Mouse (Mus musculus) urinary bladder, adult 2 months (tissue): ENCODE data around the gene Slc47a1. TPM values are rescaled to one million over a fixed set of nuclear protein-coding genes. Genes with fewer than 3 reads are reported as not detected.
"Not testable (repeated sequence)": the region's sequence is repeated elsewhere in the genome, so short reads cannot be mapped to it uniquely, and the experiment has no call there.

Source experiments
- DNase-seq: peaks from one replicate; pipeline ENCODE4 v3.0.0; 2022; ENCODE audit warnings: low spot score
- polyA plus RNA-seq: library from polyadenylated mRNA; depleted of rRNA; stranded (reverse); fragments of >200 nt; gene quantifications from 2 replicates; pipeline ENCODE4 v1.2.3, GENCODE M21; 2012; rRNA removed

Slc47a1 gene
- polyA plus RNA-seq: 24.4 and 29.1 TPM in 2 replicates

DNA sequence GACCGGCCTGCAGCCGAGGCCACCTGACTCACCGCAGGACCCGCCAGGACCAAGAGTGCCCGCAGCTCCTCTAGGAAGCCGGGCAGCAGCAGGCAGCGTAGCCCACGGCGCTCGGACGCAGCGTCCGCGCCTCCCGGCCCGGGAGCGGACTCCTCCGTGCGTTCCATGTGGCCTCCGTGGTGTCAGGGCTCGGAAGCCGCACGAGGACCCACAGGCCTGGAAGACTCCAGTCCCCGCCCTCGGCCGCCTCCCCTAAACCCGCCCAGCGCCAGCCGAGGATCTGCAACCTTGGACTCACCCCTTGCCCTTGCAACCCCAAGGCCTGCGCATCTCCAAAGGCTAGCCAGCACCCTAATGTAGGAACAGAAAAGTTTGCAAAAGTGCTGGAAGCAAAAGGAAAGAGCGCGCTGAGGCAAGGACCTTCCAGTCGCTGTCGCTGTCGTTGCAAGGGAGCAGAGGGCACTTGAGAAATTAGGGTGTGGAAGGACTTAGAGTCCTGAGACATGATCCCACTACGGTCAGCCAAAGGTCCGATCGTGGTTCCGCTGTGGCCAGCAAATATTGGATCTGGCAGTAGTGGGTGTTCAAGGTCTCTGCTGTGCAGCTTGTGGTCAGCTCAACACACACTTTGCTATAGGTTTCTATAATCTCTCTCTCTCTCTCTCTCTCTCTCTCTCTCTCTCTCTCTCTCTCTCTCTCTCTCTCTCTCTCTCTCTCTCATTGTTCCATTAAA is at the start of gene Slc47a1:
Gene Slc47a1, minus strand, starts transcription at position 465 of the 733 bp plus-strand sequence.
- peak; percentile 33 for DNase-seq

DNA sequence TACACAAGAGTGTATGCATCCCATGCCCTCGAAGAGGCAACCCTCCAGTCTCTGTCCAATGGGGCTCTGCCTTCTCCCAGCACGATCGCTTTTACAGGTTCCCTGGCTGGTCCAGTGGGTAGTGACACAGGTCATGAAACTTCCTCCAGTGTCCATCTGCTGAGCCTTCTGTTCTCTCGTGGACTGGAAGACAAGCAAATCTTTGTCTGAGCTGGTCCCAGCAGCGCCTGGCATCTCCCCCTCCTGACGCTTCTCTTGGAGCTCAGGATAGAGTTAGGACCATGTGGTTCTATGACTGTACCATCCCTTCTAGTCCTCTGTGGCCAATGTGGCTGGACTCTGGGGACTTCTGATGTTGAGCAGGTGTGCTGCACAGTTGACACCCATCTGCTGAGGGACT is 41.1 kb upstream of the Slc47a1 start:
- no peak for DNase-seq

DNA sequence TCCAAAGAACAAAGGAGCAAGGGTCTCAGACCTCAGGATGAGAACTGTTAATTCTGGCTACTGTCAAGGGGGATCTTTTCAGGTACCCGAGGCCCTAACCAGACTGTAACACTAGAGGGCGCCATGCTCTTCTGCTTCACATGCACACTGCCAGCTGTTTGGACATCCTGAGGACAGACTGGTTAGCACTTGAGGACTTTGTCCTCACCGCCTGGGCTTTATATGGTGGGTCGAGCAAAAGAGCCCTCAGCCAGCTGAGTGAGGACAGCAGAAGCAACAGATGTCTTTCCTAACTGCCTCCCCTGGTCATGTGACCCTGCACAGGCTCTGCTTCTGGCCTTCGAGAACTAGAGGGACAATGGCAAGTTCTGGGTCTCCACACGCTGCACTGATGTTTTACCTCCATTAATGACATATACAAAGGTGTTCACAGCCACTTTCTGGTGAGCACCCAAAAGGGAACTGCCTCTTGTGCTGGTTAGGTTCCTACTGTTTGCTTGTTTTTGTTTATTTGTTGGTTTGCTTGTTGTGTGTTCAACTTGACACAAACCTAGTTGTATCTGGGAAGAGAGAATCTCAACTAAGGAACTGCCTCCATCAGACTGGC is 39.9 kb upstream of the Slc47a1 start:
- DNase-seq: peak; percentile 52

DNA sequence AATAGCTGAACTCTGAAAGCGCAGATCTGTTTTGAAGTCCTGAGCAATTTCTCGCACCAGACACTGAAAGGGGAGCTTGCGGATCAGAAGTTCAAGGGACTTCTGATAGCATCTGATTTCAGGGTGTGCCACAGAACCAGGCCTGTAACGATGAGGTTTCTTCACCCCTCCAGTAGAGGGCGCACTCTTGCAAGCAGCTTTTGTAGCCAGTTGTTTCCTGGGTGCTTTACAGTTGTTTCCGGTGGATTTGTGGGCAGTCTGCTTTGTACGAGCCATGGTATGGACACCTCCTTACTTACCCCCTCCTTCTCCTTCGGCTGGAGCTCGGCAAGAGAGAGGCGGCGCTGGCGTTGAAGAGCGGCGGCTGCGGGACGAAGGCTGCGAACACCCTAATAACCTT is 38.4 kb upstream of the Slc47a1 start:
- DNase-seq: not testable (repeated sequence)

DNA sequence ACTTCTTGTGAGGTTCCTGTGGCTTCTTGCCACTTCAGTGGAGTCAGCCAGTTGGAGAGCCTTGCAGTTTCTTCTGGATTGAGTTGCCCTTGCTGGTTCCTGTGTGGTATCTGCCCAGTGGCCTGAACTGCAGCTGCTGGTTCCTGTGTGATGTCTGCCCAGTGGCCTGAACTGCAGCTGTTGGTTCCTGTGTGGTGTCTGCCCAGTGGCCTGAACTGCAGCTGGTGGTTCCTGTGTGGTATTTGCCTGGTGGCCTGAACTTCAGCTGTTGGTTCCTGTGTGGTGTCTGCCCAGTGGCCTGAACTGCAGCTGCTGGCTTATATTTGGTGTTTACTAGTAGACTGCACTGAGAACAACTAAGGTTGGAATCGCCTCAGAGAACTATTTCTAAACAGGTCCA is 37.3 kb upstream of the Slc47a1 start:
- DNase-seq: no peak

DNA sequence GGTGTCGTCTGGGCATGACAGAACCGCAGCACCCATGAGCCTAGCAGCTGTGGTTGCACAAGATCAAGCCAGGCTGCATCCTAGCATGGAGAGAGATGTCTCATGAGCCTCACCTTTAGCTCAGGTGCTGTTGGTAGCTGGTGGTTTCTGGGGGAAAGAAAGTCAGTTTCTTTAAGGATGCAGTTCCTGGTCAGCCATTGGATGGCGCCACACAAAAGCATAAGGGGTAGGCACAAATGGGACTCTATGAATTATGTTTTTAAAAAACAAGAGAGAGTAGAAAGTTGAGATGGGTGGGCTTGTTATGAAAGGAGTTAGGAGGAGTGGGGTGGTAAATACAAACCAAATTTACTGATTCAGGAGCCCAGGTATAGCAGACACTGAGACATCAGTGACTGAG is 36.4 kb upstream of the Slc47a1 start:
- no peak for DNase-seq

DNA sequence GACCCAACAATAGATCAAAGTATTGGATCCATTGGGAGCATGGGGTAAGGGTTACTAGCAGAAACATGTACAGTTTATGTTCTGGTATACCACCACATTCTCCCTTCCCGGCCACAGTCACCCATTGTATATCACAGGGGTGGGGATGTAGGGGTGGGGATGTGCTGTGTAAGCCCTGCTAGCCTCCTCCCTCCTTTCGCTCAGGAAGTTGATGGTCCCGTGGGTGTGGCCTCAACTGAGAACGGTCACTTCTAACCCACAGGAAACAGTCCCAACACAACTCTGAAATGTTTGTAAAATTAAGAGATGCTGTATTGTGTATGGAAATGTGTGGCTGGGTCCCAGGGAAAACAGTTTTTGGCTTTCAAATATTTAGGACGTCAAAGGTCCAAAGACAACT is 35.3 kb upstream of the Slc47a1 start:
- no peak for DNase-seq

DNA sequence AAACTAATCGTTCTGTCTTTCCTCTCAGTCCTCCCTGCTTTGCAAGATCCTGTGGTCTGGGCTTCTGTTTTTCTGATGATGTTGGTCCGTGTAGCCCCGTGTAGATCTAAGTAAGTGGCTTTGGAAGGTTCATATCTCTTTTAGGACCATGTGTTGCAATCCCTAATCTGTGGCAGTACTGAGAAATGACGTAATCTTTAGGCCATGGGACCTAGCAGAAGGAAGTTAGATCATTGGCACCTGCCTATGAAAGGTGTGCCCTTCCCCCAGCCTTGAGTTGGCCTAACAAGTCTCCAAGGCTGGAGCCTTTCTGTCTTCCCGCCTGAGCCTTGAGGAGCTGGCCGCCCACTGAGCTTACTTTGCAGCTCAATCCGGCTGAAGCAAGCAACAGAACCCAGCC is 33.7 kb upstream of the Slc47a1 start:
- DNase-seq: no peak

DNA sequence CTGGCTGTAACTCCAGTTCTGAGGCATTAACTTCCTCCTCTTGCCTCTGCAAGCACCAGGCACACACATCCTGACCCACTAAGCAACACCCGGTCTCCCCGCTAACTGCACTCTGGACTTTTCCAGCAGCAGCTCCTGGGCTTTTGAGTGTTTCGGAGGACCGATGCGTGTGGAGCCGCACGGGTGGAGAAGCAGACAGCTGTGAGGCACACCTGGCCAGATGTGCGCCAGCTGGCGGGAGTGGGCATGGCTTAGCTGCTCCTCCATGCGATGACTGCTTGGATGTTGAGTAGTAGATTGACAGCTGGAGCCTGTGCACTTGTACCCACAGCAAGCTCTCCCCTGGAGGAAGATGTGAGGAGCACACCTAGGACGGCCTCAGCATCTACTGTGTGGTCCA is 33.1 kb upstream of the Slc47a1 start:
- DNase-seq: no peak

DNA sequence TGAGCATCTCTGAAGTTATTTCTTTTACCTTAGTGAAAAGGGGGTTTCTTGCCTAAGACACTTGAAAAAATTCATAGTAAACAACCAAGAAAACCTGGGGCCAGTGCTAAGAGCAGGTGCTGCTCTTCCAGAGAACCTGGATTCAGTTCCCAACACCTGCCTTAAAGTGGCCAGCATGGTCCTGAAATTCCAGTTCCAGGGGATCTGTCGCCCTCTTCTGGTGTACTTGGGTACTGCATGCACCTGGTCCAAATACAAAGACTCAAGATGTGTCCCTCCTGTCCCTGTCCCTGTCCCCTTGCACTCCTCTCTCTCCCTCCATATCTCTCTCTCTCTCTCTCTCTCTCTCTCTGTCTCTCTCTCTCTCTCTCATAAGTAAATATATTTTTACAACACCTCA is 32.0 kb upstream of the Slc47a1 start:
- peak; percentile 73 for DNase-seq

DNA sequence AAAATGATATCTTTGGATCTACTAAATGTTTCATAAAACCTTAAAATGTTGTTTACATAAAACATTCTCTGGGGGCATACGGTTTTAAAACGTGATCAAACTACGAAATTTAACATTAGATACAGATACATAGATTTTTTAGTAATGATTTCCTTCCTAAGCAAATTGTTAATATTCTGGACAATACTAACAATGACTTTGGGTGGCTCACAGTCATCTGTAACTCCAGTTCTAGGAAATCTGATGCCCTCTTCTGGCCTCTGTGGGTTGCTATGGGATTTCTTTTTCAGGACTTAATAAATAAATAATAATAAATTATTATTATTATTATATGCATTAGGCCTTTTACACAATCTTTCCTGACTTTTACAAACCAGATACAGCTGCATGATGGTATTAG is 30.9 kb upstream of the Slc47a1 start:
- no peak for DNase-seq

DNA sequence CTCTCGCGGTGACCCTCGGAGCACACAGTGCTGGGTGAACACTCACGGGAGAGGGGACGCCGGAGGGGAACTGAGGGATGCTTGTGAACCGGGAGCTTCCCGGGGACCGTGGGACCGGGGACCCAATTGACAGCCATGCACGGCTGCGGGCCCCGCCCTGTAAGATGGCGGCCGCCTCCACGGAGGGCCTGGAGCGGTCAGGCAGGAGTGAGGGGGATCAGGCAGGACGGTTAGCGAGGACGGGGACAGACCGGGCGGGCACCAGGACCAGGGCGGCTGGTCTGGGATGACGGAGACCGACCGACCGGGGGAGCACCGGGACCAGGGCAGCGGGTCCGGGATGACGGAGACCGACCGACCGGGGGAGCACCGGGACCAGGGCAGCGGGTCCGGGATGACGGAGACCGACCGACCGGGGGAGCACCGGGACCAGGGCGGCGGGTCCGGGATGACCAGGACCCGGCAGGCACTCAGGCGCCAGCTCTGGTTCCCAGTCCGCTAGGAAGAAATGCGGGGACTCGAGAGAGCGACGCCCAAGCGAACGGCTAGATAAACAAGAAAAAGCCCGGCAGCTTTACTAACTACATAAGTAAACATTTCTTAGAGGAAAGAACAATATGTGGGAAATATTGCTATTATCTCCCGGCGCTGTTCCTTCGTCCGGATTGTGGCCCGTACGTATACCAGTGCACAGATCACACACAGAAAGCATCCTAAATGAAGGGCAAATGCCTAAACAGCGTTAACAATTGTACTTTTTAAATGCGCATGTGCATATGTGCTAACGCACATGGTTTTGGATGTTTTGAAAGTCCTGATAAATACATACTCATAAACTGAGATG is 30.3 kb upstream of the Slc47a1 start:
- DNase-seq: peak; percentile 80

DNA sequence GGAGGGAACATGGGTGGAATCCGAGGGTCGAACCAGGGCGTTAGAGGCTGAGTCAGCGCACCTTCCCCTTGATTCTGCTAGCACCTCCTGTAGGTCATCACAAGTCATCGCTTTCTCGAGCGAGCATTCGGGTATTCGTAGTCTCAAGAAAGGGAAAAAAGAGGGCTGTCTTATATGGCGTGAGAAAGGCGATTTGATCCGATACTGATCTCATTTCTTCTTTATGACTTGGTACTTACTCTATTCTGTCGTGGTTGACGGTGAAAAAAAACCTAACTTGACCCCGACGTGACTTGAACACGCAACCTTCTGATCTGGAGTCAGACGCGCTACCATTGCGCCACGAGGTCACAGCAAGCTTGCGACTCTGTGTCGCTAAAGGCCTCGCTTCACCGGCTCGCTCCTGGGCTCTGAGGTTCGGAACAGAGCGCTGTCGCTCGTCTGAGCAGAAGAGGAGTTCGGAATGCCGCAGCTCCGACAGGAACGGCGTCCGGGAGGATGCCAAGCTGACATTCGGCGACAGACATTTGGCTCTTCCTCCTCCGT is 29.6 kb upstream of the Slc47a1 start:
- peak; percentile 99 for DNase-seq

DNA sequence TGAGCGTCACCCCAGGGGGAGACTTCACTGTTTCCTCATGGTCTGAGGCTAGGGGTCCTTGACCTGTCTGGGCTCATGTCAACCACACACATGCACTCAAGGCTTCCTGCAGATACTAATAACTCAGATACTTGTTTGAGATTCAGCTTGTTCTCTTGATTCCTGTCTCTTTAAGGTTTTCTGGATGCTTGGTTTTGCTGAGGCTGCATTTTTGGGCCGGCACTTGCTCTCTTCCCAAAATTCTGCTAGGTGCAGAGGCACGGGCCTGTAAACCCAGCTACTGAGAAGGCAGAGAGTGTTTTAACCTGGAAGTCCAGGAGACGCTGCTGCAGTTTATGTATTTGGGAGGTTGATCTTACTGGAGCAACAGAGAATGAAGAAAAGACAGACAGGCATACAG is 23.6 kb upstream of the Slc47a1 start:
- DNase-seq: no peak

DNA sequence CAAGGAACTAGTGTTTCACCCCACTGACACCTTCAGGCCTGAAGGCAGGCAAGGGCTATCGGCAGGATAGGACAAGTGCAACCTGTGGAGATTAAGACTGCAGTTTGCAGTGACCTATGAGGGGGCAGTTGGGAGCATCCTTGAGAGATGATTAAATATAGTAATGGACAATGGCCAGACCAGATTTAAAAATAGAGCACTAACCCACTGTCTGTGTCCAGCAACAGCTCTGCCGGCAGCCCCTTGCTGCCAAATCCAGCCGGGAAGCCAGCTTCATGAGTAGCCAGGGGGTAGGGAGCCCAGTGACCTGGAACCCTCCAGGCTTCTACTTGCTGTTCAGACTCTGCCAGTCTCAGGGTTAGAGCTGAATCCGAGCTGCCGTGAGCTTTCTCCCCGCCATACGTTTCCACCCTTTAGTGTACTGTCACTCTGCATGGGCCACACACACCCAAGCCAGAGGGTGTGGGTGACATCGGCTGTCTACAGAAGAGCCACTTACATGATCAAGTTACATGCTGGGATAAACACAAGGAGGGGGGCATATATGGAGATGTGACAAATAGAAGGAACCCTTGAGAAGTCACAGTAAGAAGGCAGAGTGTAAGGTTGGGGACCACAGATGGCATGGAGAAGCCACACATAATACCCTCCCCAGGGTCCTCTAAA is 22.7 kb upstream of the Slc47a1 start:
- no peak for DNase-seq

DNA sequence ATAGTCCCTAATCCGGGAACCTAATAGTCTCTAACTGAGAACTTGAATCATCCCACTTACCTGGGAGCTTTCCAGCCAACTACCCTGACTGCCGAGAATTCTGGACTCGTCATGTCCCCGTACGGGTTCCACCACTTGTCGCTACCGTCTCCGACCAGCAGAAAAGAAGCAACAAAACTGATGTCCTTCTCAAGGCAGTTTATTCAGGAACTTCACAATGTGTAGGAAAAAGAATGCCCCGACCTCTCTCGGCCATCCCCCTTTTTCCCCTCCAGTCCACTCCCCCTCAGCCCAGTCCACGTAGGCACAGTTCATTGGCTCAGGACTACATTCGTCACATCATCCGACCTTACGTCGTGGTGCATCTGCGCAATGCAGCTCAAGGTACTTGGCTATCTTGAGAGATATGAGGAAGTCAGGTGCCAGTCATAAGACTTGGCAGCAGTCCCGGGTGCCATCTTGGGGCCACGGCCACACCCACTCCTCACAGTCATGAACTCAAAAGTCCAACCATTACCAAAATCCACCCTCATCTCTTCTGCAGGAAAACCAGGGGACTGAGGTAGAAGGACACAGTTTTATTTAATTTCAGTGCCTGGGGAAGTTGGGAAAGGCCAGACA is 19.4 kb upstream of the Slc47a1 start:
- DNase-seq: not testable (repeated sequence)

DNA sequence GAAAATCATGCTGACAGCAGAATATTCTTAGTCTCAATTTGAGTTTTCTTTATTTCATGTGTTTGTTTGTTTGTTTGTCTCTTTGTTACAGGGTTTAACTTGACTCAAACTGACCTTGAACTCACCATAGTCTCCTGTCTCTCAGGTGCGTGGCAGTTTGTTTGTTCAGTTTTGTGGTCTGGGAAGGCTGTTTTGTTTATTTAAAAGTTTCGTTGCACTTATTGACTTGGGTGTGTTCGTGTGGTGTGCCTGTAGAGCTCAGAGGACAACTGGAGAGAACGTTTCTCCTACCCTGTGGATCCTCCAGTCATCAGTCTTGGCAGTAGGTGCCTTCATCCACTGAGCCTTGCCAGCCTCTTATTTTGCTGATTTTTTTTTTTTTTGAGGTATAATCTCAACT is 10.8 kb upstream of the Slc47a1 start:
- DNase-seq: no peak

DNA sequence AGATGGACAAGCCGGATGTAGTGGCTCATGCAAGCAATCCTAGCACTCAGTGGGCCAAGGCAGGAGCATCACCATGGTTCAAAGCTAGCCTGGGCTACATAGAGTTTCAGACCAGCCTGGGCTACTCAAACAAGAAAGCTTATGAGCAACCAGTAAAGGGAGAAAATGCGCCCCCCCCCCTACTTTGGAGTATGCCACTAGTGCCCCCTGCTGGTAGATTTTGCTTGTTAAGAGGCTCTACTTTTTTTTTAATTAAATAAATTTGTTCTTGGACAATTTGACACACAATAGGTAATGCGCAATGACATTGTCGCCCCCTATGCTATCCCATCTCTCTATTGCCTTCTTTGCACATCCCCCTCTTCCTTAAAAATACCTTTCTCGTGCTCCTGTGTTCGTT is 9.9 kb upstream of the Slc47a1 start:
- DNase-seq: no peak

DNA sequence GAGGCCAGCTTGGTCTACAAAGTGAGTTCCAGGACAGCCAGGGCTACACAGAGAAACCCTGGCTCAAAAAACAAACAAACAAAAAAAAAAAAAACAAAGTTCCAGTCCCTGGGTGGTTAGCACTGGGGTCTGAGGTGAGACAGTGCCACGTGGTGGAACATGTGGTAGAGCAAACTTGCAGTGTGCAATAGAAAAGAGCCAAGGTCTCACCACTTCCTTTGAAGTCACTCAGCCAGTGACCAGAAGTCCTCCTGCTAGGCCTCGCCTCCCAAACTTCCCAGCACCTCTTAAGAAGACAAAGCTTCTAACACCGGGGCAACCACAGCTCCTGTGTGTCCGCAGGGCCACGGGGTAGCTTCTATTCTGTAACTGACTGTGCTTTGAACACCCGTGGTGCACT is 9.1 kb upstream of the Slc47a1 start:
- DNase-seq: no peak

DNA sequence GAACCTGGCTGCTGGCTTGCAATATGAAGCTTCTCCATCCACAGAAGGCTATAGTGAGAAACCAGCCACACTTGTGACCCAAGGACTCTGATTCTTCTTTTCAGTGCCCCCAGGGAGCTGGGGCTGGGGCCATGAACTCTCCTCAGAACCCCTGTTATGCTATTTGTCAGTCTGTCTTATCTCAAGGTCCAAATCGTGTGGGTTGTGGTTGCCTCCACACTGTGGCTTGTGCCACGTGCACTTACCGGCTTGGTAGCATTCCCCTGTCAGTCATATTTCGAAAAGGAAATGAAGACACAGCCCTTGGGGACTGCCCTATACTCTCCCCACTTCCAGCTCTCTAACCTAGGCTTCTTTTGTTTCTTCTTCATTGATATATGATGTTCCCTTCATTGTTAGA is 7.6 kb upstream of the Slc47a1 start:
- DNase-seq: no peak

DNA sequence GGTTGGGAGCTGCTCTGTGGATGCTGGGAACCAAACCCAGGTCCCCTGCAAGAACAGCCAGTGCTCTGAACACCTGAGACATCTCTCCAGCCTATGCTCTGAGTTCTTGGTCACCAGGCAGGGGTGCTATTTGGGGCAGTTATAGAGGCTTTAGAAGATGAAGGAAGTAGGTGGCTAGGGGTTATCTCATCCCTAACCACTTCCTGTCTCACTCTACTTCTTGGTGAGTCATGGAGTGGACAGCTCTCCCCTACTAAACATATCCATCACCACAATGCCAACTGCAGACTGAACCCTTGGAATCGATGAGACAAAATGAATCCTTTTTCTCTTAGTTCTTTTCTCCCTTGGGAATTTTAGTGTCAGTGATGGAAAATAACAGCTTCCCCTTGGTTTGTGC is 3.1 kb upstream of the Slc47a1 start:
- DNase-seq: no peak

DNA sequence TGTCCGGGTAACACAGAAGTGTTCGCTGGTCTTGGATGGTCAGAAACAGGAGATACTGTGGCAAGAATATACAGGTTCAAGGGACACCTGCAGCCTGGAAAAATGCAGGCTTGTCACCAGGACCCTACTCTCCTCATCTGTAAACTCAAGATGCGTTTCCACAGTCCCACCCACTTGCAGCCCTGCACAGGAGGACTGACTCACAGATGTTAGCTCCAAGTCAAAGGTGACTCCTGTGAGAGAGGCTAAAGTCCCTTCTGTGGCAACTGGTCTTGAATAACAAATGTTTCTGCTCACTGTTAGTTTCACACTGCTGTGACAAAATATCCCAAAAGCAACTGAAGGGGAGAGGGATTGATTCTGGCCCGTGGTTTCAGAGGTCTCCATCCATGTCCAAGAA is 506 bp upstream of the Slc47a1 start:
- DNase-seq: no peak
